Mouse (Mus musculus) brain, embryonic 18.5 days (tissue): Measurements from ENCODE around the gene Alox5.

ENCODE experiments used
- DNase-seq: peaks from one replicate; pipeline ENCODE4 v3.0.0-alpha.2; 2012; ENCODE audit warnings: low read depth, low spot score

Alox5 gene

DNA sequence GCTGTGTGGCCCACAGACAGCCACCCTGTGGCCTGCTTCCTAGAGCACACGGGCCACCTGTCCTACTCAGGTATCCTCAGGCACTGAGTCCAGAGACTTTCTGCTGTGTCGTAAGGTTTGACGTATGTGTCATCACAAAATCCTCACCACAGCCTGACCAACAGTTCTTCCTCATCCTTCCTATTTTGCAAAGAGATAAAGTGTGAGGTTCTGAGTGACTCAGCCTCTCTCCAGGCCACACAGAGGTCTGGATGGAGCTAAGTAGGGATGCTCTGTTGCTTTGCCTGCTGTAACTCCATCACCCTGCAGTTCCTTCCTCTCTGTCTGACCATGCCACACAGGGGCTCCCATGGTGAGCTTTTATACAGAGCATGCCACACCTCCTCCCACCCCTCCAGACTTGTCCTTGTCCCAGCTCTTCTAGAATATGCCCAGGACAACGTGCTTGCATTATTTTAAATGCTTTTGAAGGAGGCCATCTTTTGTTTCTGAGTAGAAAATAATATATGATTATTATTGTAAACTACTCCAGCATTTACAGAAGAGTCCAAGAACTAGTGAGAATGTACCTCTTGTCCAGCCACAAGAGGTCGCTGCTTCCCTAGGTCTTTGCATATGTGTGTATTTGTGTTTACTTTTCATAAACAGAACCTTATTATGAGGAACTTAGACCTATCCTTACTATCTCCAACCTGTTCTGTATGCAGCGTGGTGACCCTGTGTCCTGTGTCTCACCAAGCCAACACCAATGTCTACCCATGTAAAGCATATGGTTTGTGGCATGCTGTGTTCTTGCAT lies 43.3 kb downstream of the Alox5 start:
- DNase-seq = no peak

DNA sequence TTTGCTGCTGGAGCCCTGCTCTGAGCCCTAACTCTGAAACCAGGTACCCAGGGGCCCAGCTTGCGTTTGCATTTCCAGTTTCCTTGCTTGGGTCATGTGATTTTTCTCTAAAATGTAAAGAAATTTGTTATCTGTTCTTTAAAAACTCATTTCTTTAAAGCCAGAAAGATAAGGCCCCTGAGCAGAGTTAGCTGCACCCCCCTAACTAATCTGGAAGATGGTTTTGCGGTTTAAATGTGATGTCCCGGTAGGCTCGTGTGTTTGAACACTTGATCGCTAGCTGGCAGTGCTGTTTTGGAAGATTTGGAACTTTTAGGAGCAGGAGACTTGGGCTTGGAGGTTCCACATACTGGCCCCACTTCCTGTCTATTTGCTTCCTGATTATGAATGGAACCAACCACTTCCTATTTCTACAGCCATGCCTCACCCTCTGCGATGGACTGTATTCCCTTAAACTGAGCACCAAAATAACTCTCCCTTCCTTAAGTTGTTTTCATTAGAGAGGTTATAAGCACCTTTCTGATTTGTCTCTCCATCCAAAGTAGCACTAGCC lies 44.9 kb downstream of the Alox5 start:
- no peak for DNase-seq

DNA sequence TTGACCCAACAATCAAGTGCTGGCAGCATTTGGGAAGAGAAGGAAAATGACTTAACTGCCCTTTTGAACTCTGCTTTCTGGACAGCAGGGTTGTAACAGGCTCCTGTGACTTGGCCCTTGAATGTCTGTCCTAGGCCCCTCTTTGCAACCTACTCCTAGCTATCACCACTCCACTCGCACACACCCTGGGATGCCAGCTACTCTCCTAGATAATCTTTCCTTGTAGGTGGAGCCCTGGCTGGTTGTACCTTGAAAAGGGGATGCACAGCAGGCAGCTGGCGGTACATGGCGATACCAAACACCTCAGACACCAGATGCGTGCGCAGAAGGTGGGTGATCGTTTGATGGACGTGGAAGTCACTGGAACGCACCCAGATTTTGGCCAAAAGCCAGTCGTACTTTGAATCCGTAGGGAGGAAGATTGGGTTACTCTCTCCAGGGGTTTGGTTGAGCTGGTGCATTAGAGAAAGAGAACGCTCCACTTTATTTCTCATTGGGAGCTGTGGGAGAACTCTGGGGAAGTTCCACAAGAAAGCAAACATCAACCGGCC lies 45.8 kb downstream of the Alox5 start:
- DNase-seq = no peak

DNA sequence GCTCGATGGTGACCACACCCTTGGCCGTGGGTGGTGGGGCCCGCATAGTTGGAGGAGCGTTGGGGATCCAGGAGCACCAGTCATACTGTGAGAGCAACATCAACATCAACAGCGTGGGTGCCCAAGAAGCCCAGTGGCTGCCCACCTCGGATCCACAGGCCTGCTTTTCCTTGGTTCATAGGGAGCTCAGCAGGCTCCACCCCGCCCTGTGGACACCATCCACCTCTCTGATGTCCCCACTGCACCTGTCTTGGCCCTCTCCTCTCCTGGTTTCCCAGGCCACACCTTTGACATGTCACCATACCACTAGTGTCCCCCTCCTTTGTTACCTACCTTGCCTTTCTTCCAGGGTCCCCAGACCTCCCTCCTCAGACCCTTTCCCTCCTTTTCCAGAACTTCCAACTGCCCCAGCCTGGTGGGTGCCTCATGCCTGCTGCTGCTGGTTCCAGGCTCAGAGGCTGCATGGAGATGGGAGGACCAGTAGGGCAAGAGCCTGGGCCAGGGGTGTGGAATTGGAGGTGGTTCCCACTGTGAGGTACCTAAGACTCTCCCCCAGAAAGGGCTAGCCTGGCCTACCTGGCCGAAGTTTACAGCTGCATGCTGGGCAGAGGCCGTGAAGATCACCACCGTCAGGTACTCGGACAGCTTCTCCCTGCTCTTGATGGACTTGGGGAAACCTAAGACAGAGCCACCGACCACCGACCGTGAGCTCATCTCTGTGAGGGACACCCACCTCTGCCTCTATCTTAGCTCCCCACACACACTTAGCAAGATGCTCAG lies 48.2 kb downstream of the Alox5 start:
- no peak for DNase-seq

DNA sequence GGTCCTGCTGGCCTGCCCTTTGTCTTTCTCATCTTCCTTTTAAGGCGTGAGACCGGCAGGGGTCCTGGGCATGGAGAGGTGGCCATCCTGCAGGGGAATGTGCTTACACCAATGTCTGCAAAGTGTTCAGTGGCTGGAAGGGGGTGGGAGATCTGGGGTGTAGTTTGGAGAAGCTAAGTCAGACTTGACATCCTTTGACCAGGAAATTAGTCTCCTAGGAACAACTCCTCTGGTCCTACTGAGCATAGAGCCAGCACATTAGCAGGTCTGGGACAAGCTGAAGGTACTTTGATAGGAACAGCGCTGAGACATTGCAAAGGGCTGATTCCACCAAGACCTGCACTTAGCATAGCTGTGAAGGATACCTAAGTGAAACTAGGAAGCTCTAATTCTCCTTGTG lies 49.3 kb downstream of the Alox5 start:
- DNase-seq = no peak

DNA sequence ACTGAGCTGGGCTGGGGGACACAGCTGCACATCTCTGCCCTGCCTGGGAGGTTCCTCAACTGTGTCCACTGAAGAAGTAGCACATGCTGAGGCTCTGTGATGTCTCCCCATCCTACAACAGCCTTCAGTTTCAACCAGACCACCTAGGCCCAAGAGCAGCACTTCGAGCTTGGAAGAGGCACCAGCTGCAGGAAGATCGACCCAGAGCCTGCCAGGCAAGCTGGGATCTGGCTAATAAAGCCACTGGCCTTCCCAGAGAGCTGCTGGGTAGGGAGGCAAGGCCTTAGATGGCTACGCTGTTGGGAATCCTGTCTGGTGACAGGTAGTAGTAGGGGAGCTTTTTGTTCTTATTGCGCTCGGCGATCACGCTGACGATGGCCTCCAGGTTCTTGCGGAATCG lies 50.5 kb downstream of the Alox5 start:
- DNase-seq = no peak

DNA sequence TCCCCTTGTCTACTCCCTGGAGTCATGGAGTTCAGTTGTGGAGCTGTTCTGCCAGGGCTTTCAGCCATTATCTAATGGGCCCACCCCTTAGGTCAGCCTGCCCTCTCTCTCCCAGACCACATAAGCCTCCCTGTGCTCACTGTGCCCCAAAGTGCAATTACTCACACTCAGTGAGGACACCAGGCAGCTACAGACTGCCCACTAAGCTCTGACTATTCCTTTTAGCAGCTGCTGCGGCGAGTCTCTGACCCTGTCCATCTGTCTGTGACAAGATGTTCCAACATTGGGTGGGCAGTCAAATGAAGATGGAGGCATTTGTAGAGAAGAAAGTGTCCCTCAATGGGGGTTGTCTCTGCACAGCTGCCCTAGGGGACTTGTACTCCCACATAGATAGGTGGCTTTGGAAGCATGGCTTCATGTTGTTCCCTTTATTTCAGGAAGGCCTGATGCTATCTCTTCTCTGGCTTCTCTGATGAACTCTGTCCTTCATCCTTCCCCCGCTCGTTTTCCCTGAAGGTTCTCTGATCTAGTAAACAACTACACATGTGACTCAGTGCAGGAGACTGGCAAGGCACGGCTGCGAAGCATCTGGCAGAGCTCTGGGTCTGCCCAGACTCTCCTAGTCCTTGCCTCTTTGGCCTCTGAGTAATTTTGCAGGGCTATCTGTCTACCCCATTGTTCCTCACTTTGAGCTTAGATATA lies 52.9 kb downstream of the Alox5 start:
- no peak for DNase-seq

DNA sequence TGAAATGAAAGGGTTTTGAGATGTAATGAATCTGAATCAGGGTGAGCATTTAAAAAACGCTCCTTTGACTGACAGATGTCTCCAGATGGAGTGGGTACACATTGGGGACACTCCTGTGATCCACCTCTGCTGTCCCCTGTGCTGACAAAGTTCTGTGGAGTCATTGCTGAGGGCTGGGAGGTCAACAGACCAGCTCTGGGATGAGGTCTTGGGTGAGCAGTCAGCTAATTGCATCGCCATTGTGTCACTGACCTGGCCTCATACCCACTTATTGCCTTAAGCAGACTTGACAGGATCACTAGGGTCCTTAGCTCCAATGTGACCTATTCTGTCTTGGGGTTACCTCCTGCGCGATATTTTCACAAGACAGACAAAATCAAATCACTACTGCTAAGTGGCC lies 53.8 kb downstream of the Alox5 start:
- DNase-seq = no peak

DNA sequence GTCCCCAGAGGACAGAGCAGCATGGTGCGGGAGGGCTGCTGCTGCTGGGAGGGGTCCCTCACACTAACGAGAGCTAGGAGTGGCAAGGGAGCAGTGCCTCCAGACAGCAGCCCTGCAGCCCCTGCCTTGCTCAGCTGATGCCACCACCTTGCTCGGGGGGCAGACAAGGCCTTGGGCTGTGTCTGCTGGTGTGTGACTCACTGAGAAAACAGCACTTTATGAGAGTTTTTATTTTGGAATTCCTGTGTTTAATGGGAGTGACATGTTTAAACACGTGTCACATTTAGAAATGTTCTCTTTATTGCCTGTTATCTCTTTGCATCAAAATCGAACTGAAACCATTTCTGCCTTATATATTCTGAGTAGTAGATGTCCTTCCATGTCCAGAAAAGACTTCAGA lies 54.3 kb downstream of the Alox5 start:
- DNase-seq = no peak

DNA sequence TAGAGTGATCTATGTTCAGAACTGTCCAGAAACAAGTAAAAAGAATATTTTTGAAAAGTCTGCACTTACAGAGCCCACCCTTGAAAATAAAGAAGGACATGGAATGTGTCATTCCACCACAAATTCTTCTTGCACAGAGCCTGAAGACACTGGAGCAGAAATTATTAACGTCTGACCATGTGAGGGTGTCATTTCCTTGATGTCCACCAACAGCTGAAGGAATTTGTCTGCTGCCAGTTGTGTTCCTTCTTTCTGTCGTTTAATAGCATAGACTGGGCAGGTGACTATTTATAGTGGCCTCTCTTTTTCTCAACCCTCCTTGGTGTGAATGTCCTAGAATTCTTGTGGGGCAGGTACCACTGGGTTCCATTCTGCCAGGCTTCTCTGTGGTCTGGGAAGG lies 54.8 kb downstream of the Alox5 start:
- no peak for DNase-seq

DNA sequence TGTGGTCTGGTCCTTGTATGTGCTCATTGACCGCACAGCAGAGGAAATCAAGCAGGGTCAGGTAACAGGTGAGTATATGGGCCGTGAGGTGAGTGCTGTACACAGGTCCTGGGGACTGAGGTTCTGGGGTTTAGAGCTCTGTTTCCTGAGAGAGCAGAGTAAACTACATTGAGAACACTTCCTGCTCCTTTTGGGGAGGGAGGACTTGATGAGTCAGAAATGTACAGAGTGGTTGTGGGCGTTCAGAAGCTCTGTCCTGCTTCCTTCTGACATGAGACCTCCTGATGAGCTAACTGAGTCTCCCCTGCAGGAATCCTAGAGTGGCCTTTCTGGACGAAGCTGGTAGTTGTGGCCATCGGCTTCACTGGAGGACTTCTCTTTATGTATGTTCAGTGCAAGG lies 55.3 kb downstream of the Alox5 start:
- DNase-seq = no peak

DNA sequence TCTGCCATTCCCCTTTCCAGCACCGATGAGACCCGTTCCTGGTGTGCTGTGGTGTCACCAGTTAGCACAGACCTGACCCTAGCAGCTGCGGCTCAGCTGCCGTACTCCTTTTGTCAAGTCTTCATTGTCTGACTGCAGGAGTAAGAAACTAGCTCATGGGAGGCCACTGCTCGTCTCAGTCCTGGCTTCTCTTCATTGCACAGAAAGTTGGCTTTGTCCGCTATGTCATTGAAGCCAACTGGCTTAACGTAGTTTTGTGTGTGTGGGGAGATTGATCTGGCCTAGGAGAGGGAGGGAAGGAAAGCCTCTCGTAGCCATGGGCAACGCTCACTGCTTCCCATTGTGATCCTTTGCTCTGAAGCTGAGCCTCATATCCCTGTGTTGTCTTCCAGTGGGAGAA lies 55.7 kb downstream of the Alox5 start:
- no peak for DNase-seq

DNA sequence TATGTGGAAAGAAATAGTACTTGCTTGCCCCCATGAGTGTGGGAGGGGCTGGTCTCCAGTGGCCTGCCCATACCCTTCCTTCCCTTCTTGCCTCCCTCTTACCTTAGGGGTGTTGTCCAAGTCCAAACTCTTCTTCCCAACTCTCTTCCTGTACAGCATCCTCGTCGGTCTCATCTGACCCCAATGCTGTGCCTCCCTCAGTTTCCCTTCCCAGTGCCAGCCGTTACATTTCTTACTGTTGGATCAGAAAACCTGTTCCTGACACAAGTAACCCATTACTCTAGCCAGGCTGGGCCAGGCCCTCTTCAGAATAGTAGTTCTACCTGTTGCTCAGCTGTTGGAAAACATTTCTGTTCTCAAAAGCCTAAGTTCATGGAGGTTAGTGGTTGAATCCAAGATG lies 58.6 kb downstream of the Alox5 start:
- DNase-seq = no peak

DNA sequence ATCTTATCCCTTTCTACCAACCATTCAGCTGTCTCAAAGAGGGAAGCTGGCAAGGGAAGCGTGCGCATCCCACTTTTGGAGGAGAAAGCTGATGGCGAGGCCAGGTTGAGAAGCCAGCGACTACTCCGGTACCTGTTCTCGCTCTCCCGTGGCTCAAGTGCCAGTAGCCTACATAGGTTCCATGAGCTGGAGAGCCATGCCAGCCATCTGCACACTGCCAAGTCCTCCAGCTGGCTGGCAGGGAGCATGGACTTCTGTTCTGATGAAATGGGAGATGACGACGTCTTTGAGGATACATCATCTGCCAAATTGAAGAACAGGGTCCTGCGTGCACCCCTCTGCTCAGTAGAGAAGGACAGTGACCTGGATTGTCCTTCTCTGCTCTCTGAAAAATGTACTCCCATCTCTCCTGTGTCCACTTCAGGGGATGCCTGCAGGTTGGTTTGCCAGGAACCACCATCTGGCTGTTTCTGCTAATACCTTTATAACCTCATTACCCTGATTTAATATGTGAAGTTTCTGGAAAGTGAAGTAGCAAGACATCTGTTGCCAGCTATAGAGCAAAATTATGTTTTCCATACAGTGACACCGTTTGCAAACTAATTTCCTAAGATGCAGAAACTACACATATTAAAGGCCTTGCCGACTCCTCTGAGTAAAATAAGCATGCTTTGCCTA lies 59.1 kb downstream of the Alox5 start:
- DNase-seq = no peak

DNA sequence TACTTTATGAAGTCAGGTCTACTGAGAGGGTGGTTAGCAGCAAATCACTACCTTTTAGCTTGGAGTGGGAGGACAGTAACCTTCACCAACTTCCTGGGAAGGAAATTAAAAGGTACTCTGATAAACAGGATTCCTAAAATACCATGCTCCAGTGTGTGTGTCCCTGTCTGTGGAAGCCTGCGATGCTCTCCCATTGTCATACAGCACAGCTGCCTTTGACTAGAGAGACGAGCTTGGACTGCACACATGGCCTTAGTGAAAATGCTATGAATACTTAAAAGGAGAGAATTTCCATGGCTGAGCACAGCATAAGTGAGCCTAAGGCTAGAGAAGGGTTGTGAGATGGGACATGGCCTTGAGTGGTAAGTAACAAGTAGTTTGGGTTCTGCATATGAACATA lies 62.8 kb downstream of the Alox5 start:
- DNase-seq = no peak

DNA sequence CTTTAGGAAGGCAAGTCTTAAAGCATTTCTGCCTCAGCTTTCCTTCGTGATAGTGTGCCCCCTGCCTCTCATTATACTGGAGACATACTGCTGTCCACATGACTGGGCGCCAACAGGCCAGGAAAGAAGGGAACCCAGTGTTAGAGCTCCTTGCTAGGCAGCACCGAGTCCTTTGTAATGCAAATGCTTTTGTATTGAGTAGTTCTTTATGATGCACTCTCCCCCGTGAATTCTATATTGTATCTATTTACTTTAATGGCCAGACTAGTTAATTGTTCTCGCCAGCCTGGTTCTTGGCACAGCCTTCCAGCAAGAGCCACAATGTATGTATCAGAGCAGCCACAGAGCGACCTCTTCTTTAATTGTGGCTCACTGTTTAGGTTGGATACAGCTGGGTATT lies 63.4 kb downstream of the Alox5 start:
- DNase-seq = no peak

DNA sequence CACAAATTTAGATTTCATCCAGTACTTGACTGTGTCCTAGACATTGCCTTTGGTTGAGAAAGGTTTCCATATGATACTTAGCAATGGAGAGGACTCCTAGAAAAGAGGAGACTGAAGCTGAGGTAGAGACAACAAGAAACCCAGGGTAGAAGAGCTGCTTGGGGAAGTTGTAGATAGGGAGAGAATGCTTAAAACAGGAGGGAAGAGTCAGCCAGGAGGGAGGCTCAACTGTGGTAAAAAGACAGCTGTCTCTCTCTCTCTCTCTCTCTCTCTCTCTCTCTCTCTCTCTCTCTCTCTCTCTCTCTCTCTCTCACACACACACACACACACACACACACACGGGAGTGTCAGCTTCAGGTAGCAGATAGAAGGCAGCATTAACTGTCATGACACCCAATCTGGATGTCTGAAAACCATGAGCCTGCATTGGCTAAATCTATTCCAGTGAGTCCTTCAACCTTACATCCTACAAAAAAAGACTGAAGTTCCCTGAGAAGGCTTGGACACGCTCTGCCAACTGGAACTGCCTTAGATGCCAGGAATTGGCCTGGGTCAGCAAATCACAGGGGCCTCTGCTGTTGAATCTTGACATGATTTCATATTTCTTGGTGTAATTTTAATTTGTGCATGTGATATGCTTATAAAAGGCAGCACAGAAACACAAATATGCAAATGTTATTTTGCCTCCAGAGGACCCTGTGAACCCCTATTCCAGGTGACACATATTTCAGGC lies 65.9 kb downstream of the Alox5 start:
- no peak for DNase-seq

DNA sequence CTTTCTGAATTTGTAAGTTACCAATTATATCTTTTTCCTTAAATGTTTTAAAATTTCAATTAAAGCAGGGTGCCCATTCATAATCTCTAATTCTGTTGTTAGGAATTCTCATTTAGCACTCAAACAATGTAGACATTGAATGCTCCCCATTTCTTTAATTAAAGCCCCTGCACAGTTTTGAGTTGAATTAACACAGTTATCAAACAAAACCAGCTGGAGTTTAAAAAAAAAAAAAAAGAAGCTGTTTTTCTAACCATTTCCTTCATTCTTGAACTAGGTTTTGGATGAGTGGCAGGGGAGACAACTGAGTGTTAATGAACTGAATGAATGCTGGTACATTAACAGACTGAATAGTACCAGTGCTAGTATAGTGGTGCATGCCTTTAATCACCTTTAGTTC lies 71.5 kb downstream of the Alox5 start:
- no peak for DNase-seq

DNA sequence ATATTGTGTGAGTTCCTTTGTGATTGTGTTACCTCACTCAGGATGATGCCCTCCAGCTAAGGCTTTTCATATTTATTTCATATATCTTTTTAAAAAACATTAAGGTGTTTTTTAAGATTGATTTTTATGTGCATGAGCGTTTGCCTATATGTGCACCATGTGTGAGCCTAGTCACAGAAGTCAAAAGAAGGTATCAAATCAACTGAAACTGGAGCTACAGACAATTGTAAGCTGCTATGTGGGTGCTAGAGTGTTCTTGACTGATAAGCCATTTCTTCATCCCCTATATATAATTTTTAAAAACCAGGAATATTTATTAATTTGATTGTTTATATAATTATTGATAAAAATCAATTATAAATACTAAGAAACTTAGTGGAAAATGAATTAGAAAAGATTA lies 72.9 kb downstream of the Alox5 start:
- no peak for DNase-seq

DNA sequence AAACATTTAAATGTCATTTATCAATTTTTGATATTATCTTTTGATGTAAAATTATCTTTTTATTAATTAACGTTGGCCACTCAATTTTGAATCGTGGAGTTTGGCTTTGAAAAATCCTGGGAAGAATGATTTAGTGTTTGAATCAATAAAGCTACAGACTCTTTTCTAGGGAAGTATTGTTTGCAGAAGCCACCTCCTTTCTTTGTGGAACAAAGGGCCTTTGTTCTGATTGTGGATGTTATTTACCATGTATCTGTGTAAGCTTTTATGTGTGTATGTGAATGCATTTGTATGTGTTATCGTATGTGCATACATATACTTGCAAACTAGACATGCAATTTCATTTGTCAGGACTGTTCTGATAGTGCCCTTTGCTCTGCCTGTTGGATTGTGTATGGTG lies 74.5 kb downstream of the Alox5 start:
- no peak for DNase-seq

DNA sequence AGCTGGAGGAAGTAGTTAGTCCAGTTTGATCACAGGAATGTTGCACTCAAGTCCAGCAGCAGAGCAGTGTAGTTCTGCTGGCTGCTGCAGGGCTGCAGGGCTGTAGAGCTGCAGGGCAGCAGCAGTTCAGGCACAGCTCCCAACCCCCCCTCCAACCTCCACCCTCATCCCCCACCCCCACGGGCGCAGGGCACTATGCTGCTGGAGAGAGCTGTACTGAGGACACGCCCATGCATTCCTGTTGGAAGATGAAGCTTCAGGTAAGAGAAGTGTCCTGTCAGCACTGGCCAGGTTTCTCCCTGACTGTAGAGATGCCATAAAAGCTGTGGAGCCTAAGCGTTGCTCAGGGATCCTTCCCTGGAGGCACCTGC lies 74.9 kb downstream of the Alox5 start:
- DNase-seq = no peak
